In the genomic region with DNA sequence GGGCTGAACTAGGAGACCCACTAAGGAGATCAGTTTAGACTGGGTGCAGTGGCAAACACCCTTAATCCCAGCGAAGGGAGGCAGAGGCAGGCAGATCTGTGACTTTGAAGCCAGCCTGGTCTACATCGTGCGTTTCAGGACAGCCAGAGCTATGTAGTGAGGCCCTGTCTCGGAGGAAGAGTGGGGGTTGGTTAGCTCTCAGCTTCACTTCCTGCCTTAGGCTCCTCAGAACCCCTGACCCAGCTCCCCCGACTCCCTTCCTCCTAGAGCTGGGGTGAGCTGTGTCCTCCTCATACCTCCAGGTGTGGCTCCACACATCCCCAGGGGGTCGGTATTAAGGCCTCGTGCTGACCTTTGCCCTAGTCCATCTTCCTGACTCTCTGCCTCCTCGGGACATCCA, we compare ENCODE assay signal across 16 mouse cellular contexts. TPM values are rescaled to one million over a fixed set of nuclear protein-coding genes. Genes with fewer than 3 reads are reported as not detected.
DNase-seq lines count a peak whose midpoint lies in the region; ATAC-seq and TF ChIP-seq lines count a peak whose summit lies in the region.
"Had no signal": no experiment of that assay in that cellular context is flagged by ENCODE, and none has a peak within 500 bp of the region (broad histone marks: within the 10 kb centered on the region; RNA-seq: fewer than 3 reads in every experiment).

No protein-coding gene starts in this region.

- DNase-seq in cerebellum, adult 9-11 months = peak; percentile 29
- DNase-seq in cerebellum, postnatal 36 days = no peak
- DNase-seq in liver, postnatal 0 days = no peak
- peak; percentile 44 for DNase-seq in thymus, postnatal 25 days
- DNase-seq in ovary, postnatal 36 days (ENCODE audit: low spot score) = no peak
- DNase-seq in left cerebral cortex, postnatal 10 days (ENCODE audit: extremely low spot score in 1 of 2, low spot score in 2 of 2) = no peak
- DNase-seq: gastrocnemius, postnatal 25 days; lung, adult 2 months; right cerebral cortex, postnatal 14 days had no signal

- H3K9ac ChIP-seq in liver, embryonic 15.5 days = no peak overlapping the region
- H3K9ac ChIP-seq in liver, postnatal 0 days (replicated peaks) = no peak overlapping the region
- H3K9ac ChIP-seq: embryonic facial prominence, embryonic 13.5 days; limb, embryonic 13.5 days; midbrain, embryonic 13.5 days had no signal

- H3K4me1 ChIP-seq in liver, embryonic 15.5 days (replicated peaks) = peaks cover 63% of the 10 kb centered on the region
- H3K4me1 ChIP-seq in liver, postnatal 0 days (ENCODE audit: insufficient read depth) = peaks cover 15% of the 10 kb centered on the region; the same call in 1 of the 2 replicates
- peaks cover 50% of the 10 kb centered on the region for H3K4me1 ChIP-seq in bone marrow macrophage, adult 2 months (ENCODE audit: control insufficient read depth, insufficient read depth, low read length)

- H3K4me3 ChIP-seq in liver, embryonic 15.5 days (replicated peaks) = no peak overlapping the region
- no peak overlapping the region for H3K4me3 ChIP-seq in liver, postnatal 0 days (ENCODE audit: low read depth, low read length)
- H3K4me3 ChIP-seq in bone marrow macrophage, adult 2 months (ENCODE audit: insufficient read depth, low read length) = no peak overlapping the region
- H3K4me3 ChIP-seq: embryonic facial prominence, embryonic 13.5 days; limb, embryonic 13.5 days; midbrain, embryonic 13.5 days had no signal

- H3K36me3 ChIP-seq in liver, embryonic 15.5 days (replicated peaks) = peaks cover 37% of the 10 kb centered on the region
- peaks cover 33% of the 10 kb centered on the region for H3K36me3 ChIP-seq in liver, postnatal 0 days (replicated peaks; ENCODE audit: insufficient read depth, low read length)

- H3K27me3 ChIP-seq in liver, embryonic 15.5 days = no peaks in the 10 kb centered on the region
- H3K27me3 ChIP-seq in liver, postnatal 0 days (ENCODE audit: insufficient read depth, low read length) = no peaks in the 10 kb centered on the region
- H3K27me3 ChIP-seq: embryonic facial prominence, embryonic 13.5 days; limb, embryonic 13.5 days; midbrain, embryonic 13.5 days had no signal

- intact Hi-C loops in left cerebral cortex, postnatal 10 days (cut with DNase I) = no loop called here

- TF ChIP-seq POLR2A in bone marrow macrophage, adult 2 months (IDR thresholded peaks at IDR 0.05; ENCODE audit: borderline replicate concordance, low read depth, low read length) = no peak

- H3K9me3 ChIP-seq in liver, embryonic 15.5 days (replicated peaks) = no peaks in the 10 kb centered on the region
- H3K9me3 ChIP-seq in liver, postnatal 0 days (ENCODE audit: low read length) = no peaks in the 10 kb centered on the region
- H3K9me3 ChIP-seq: embryonic facial prominence, embryonic 13.5 days; G1E; limb, embryonic 13.5 days; midbrain, embryonic 13.5 days had no signal

- WGBS in liver, embryonic 15.5 days (ENCODE audit: insufficient replicate concordance) = 45% methylated on average over 8 of the region's 8 CpGs
- 41% methylated on average over 8 of the region's 8 CpGs for WGBS in liver, postnatal 0 days (ENCODE audit: insufficient replicate concordance)

- ATAC-seq in liver, embryonic 15.5 days (ENCODE audit: insufficient read depth) = no peak
- no peak for ATAC-seq in liver, postnatal 0 days
- ATAC-seq: hindbrain, postnatal 0 days; midbrain, embryonic 13.5 days had no signal

- no peak for TF ChIP-seq CTCF in liver, postnatal 0 days (IDR thresholded peaks at IDR 0.05; ENCODE audit: low read depth)
- TF ChIP-seq CTCF in bone marrow macrophage, adult 2 months (IDR thresholded peaks at IDR 0.05; ENCODE audit: low read depth, low read length) = no peak

- H3K4me2 ChIP-seq in liver, embryonic 15.5 days = no peak overlapping the region
- no peak overlapping the region for H3K4me2 ChIP-seq in liver, postnatal 0 days (ENCODE audit: low read depth, low read length)
- H3K4me2 ChIP-seq: embryonic facial prominence, embryonic 13.5 days; limb, embryonic 13.5 days; midbrain, embryonic 13.5 days had no signal

- TF ChIP-seq EP300 in liver, postnatal 0 days (IDR thresholded peaks at IDR 0.05; ENCODE audit: low read depth) = no peak

- H3K27ac ChIP-seq in liver, embryonic 15.5 days (replicated peaks) = 0 out of 2 replicates have a peak overlapping the region, but pooled peaks have one; percentile 6
- H3K27ac ChIP-seq in liver, postnatal 0 days (ENCODE audit: low read depth) = no peak overlapping the region
- H3K27ac ChIP-seq in bone marrow macrophage, adult 2 months (ENCODE audit: insufficient read depth, low read depth, low read length) = peak overlapping the region; percentile 72
- H3K27ac ChIP-seq: embryonic facial prominence, embryonic 13.5 days; hindbrain, postnatal 0 days; limb, embryonic 13.5 days; midbrain, embryonic 13.5 days had no signal

RNA-seq across cellular contexts. Expression of gene B230217C12Rik, which starts 4.0 kb away (rescaled TPM):
- polyA plus RNA-seq in liver, embryonic 15.5 days (2015; fragmentation: Nextera tagmentation; extraction: Ambion mirVana) = 0.30 and 0.39 TPM in 2 replicates
- 0.25 and 0.28 TPM in 2 replicates for polyA plus RNA-seq in liver, postnatal 0 days (2015; fragmentation: Nextera tagmentation; extraction: Ambion mirVana)
- polyA plus RNA-seq in bone marrow macrophage, adult 2 months (2012; ENCODE audit: insufficient read depth, insufficient read length, missing spikeins) = 1.8 and 2.4 TPM in 2 replicates
- total RNA-seq in left cerebral cortex, postnatal 10 days (2021) = 10 to 100 TPM; 40.0 to 45.1 TPM
- polyA plus RNA-seq: G1E had no signal

RNA-seq across cellular contexts. Expression of gene Lasp1, which starts 37.7 kb away (rescaled TPM):
- polyA plus RNA-seq in liver, embryonic 15.5 days (2015; fragmentation: Nextera tagmentation; extraction: Ambion mirVana) = 31.4 and 36.7 TPM in 2 replicates
- polyA plus RNA-seq in liver, postnatal 0 days (2015; fragmentation: Nextera tagmentation; extraction: Ambion mirVana) = 30.0 and 32.2 TPM in 2 replicates
- polyA plus RNA-seq in bone marrow macrophage, adult 2 months (2012; ENCODE audit: insufficient read depth, insufficient read length, missing spikeins) = 194 and 201 TPM in 2 replicates
- total RNA-seq in left cerebral cortex, postnatal 10 days (2021) = 100 to 1,000 TPM; 190 to 203 TPM

RNA-seq across cellular contexts. Expression of gene Fbxo47, which starts 47.4 kb away (rescaled TPM):
- polyA plus RNA-seq in liver, embryonic 15.5 days (2015; fragmentation: Nextera tagmentation; extraction: Ambion mirVana) = 0.40 and 0.44 TPM in 2 replicates
- 0.26 and 0.27 TPM in 2 replicates for polyA plus RNA-seq in liver, postnatal 0 days (2015; fragmentation: Nextera tagmentation; extraction: Ambion mirVana)
- polyA plus RNA-seq in bone marrow macrophage, adult 2 months (2012; ENCODE audit: insufficient read depth, insufficient read length, missing spikeins) = 0.67 and 1.5 TPM in 2 replicates
- under 1 TPM; 0.63 to 0.86 TPM for total RNA-seq in left cerebral cortex, postnatal 10 days (2021)
- polyA plus RNA-seq: G1E had no signal

RNA-seq across cellular contexts. Expression of gene Rpl23, which starts 54.3 kb away (rescaled TPM):
- 185 and 242 TPM in 2 replicates for polyA plus RNA-seq in liver, embryonic 15.5 days (2015; fragmentation: Nextera tagmentation; extraction: Ambion mirVana)
- polyA plus RNA-seq in liver, postnatal 0 days (2015; fragmentation: Nextera tagmentation; extraction: Ambion mirVana) = 409 and 433 TPM in 2 replicates
- 854 and 1,184 TPM in 2 replicates for polyA plus RNA-seq in bone marrow macrophage, adult 2 months (2012; ENCODE audit: insufficient read depth, insufficient read length, missing spikeins)
- 100 to 1,000 TPM; 423 to 456 TPM for total RNA-seq in left cerebral cortex, postnatal 10 days (2021)

Comparison
In these comparisons a context has a peak if more than half of its experiments do, and no peak if none do; other contexts are left out.
1. DNase-seq: peak in cerebellum, adult 9-11 months (single experiment) and thymus, postnatal 25 days (single experiment); none in cerebellum, postnatal 36 days (0 of 2), liver, postnatal 0 days (single experiment), ovary, postnatal 36 days (single experiment) and left cerebral cortex, postnatal 10 days (0 of 2).